Mouse (Mus musculus): ENCODE measurements at regions not wholly inside any gene's neighbourhood (a gene's known extent, or its start where the extent isn't known, plus 50 kb on each side); places are given as distances from the start of the nearest gene placed in this dataset.

- no peak for TF ChIP-seq CTCF (IDR thresholded peaks at IDR 0.05; ENCODE audit: low read depth, low read length)
- no peak for TF ChIP-seq GATA1 (IDR thresholded peaks at IDR 0.05; ENCODE audit: borderline replicate concordance, low read length)
- no peak for TF ChIP-seq TAL1 (conservative IDR thresholded peaks at IDR 0.05; ENCODE audit: low read depth, low read length)
- no peak for TF ChIP-seq POLR2AphosphoS5 (IDR thresholded peaks at IDR 0.05; ENCODE audit: insufficient replicate concordance, low read depth, low read length)
- TF ChIP-seq GATA2 (IDR thresholded peaks at IDR 0.05; ENCODE audit: borderline replicate concordance, low read depth, low read length) = no peak
Measured at GRCm38 (mm10) chr11:52601196-52601595, 163.2 kb upstream of the Fstl4 start.

Data from G1E (cell line).